ENCODE assay signal across 9 mouse cellular contexts in genomic region chr2:172996207-172996606, GRCm38 (mm10). TPM values are rescaled to one million over a fixed set of nuclear protein-coding genes. Genes with fewer than 3 reads are reported as not detected.
DNase-seq lines count a peak whose midpoint lies in the region; ATAC-seq and TF ChIP-seq lines count a peak whose summit lies in the region.
"Had no signal": no experiment of that assay in that cellular context is flagged by ENCODE, and none has a peak within 500 bp of the region (broad histone marks: within the 10 kb centered on the region; RNA-seq: fewer than 3 reads in every experiment).

No protein-coding gene starts in this region.

- no peak overlapping the region for H3K9ac ChIP-seq in intestine, embryonic 14.5 days (ENCODE audit: low read length)
- H3K9ac ChIP-seq in intestine, embryonic 15.5 days: no peak overlapping the region
- H3K9ac ChIP-seq in hindbrain, postnatal 0 days (replicated peaks; ENCODE audit: low read length): no peak overlapping the region
- H3K9ac ChIP-seq: neural tube, embryonic 12.5 days had no signal

- WGBS in intestine, embryonic 14.5 days: 21% methylated on average over 4 of the region's 4 CpGs
- WGBS in intestine, embryonic 15.5 days: 16% methylated on average over 4 of the region's 4 CpGs
- WGBS in hindbrain, postnatal 0 days: 12% methylated on average over 4 of the region's 4 CpGs
- 25% methylated on average over 4 of the region's 4 CpGs for WGBS in limb, embryonic 10.5 days

- no peak overlapping the region for H3K4me2 ChIP-seq in intestine, embryonic 14.5 days (ENCODE audit: low read length)
- H3K4me2 ChIP-seq in intestine, embryonic 15.5 days (replicated peaks): no peak overlapping the region
- no peak overlapping the region for H3K4me2 ChIP-seq in hindbrain, postnatal 0 days (ENCODE audit: low read depth, low read length)
- H3K4me2 ChIP-seq: neural tube, embryonic 12.5 days had no signal

- no peak for ATAC-seq in intestine, embryonic 14.5 days (replicated peaks; ENCODE audit: low FRiP score, low TSS enrichment, low read depth)
- no peak for ATAC-seq in intestine, embryonic 15.5 days
- ATAC-seq in hindbrain, postnatal 0 days: no peak

- H3K4me3 ChIP-seq in intestine, embryonic 14.5 days (ENCODE audit: low read depth, low read length): no peak overlapping the region
- no peak overlapping the region for H3K4me3 ChIP-seq in intestine, embryonic 15.5 days (replicated peaks)
- no peak overlapping the region for H3K4me3 ChIP-seq in hindbrain, postnatal 0 days (ENCODE audit: low read length)
- no peak overlapping the region for H3K4me3 ChIP-seq in limb, embryonic 10.5 days
- H3K4me3 ChIP-seq: neural tube, embryonic 12.5 days had no signal

- DNase-seq in intestine, embryonic 14.5 days (ENCODE audit: low spot score): peak; percentile 92
- DNase-seq in Muller cell, postnatal 12 days (ENCODE audit: inconsistent ontology term): peak; percentile 52
- DNase-seq in embryo, embryonic 10.5 days (ENCODE audit: low spot score): peak; percentile 86
- DNase-seq in hindbrain, postnatal 0 days (ENCODE audit: low spot score): peak; percentile 88
- DNase-seq in limb, embryonic 10.5 days (ENCODE audit: low spot score): peak; percentile 88
- peak; percentile 84 to 88 for DNase-seq in right cerebral cortex, adult 2 months (ENCODE audit: low spot score in 2 of 2)
- peak; percentile 50 to 59 for DNase-seq in urinary bladder, postnatal 36 days (ENCODE audit: low spot score in 2 of 2)

- no peaks in the 10 kb centered on the region for H3K27me3 ChIP-seq in intestine, embryonic 14.5 days (replicated peaks; ENCODE audit: control insufficient read depth, insufficient read depth, low read length)
- no peaks in the 10 kb centered on the region for H3K27me3 ChIP-seq in intestine, embryonic 15.5 days (replicated peaks)
- no peaks in the 10 kb centered on the region for H3K27me3 ChIP-seq in hindbrain, postnatal 0 days (ENCODE audit: insufficient read depth, low read length)
- no peaks in the 10 kb centered on the region; the same call in 1 of the 2 replicates for H3K27me3 ChIP-seq in limb, embryonic 10.5 days (ENCODE audit: low read depth, poor library complexity, severe bottlenecking)

- no peak overlapping the region for H3K27ac ChIP-seq in intestine, embryonic 14.5 days (ENCODE audit: low read depth)
- H3K27ac ChIP-seq in intestine, embryonic 15.5 days: no peak overlapping the region
- no peak overlapping the region for H3K27ac ChIP-seq in hindbrain, postnatal 0 days
- peak overlapping the region; percentile 28; the same call in 1 of the 2 replicates for H3K27ac ChIP-seq in limb, embryonic 10.5 days
- H3K27ac ChIP-seq: neural tube, embryonic 12.5 days had no signal

- no peaks in the 10 kb centered on the region for H3K9me3 ChIP-seq in intestine, embryonic 14.5 days (ENCODE audit: control insufficient read depth, low read length)
- no peaks in the 10 kb centered on the region for H3K9me3 ChIP-seq in intestine, embryonic 15.5 days
- H3K9me3 ChIP-seq in hindbrain, postnatal 0 days (ENCODE audit: low read length): no peaks in the 10 kb centered on the region
- no peaks in the 10 kb centered on the region for H3K9me3 ChIP-seq in limb, embryonic 10.5 days (replicated peaks)
- H3K9me3 ChIP-seq: neural tube, embryonic 12.5 days had no signal

- H3K36me3 ChIP-seq in intestine, embryonic 14.5 days (ENCODE audit: control insufficient read depth, insufficient read depth, low read length): no peaks in the 10 kb centered on the region
- no peaks in the 10 kb centered on the region for H3K36me3 ChIP-seq in intestine, embryonic 15.5 days
- H3K36me3 ChIP-seq in hindbrain, postnatal 0 days (ENCODE audit: insufficient read depth, low read length): no peaks in the 10 kb centered on the region
- 0 out of 2 replicates have a peak, but pooled peaks cover 1% of the 10 kb centered on the region for H3K36me3 ChIP-seq in limb, embryonic 10.5 days
- H3K36me3 ChIP-seq: neural tube, embryonic 12.5 days had no signal

- peak; percentile 92 for TF ChIP-seq CTCF in hindbrain, postnatal 0 days (IDR thresholded peaks at IDR 0.05; ENCODE audit: low read depth)

- H3K4me1 ChIP-seq in intestine, embryonic 14.5 days (replicated peaks; ENCODE audit: control insufficient read depth, insufficient read depth, low read length): peaks cover 6% of the 10 kb centered on the region
- H3K4me1 ChIP-seq in intestine, embryonic 15.5 days (replicated peaks): peaks cover 6% of the 10 kb centered on the region
- peaks cover 2% of the 10 kb centered on the region; the same call in 1 of the 2 replicates for H3K4me1 ChIP-seq in hindbrain, postnatal 0 days (ENCODE audit: insufficient read depth, low read length)
- peaks cover 15% of the 10 kb centered on the region for H3K4me1 ChIP-seq in limb, embryonic 10.5 days

RNA-seq across cellular contexts. Expression of gene Rae1, which starts 3.7 kb away (rescaled TPM):
- 143 and 150 TPM in 2 replicates for polyA plus RNA-seq in intestine, embryonic 14.5 days (2014; fragmentation: Nextera tagmentation; extraction: Ambion mirVana)
- polyA plus RNA-seq in intestine, embryonic 15.5 days (2015; fragmentation: Nextera tagmentation; extraction: Ambion mirVana): 123 and 131 TPM in 2 replicates
- total RNA-seq in hindbrain, postnatal 0 days (2014; rRNA removed): 85.3 and 96.0 TPM in 2 replicates
- 112 and 116 TPM in 2 replicates for polyA plus RNA-seq in hindbrain, postnatal 0 days (2015; fragmentation: Nextera tagmentation; extraction: Ambion mirVana)
- polyA plus RNA-seq in limb, embryonic 10.5 days (2016; fragmentation: Nextera tagmentation; extraction: Ambion mirVana): 179 and 196 TPM in 2 replicates

RNA-seq across cellular contexts. Expression of gene Spo11, which starts 18.7 kb away (rescaled TPM):
- 0.04 TPM in 1 of 2 replicates, not detected in the other for polyA plus RNA-seq in intestine, embryonic 14.5 days (2014; fragmentation: Nextera tagmentation; extraction: Ambion mirVana)
- 0.35 TPM in 1 of 2 replicates, not detected in the other for polyA plus RNA-seq in intestine, embryonic 15.5 days (2015; fragmentation: Nextera tagmentation; extraction: Ambion mirVana)
- 0.07 and 1.0 TPM in 2 replicates for total RNA-seq in hindbrain, postnatal 0 days (2014; rRNA removed)
- polyA plus RNA-seq in hindbrain, postnatal 0 days (2015; fragmentation: Nextera tagmentation; extraction: Ambion mirVana): 0.86 and 0.96 TPM in 2 replicates
- polyA plus RNA-seq in limb, embryonic 10.5 days (2016; fragmentation: Nextera tagmentation; extraction: Ambion mirVana): 0.36 and 0.79 TPM in 2 replicates

RNA-seq across cellular contexts. Expression of gene Rbm38, which starts 24.1 kb away (rescaled TPM):
- 49.4 and 53.0 TPM in 2 replicates for polyA plus RNA-seq in intestine, embryonic 14.5 days (2014; fragmentation: Nextera tagmentation; extraction: Ambion mirVana)
- polyA plus RNA-seq in intestine, embryonic 15.5 days (2015; fragmentation: Nextera tagmentation; extraction: Ambion mirVana): 46.6 and 49.2 TPM in 2 replicates
- total RNA-seq in hindbrain, postnatal 0 days (2014; rRNA removed): 12.6 and 17.0 TPM in 2 replicates
- polyA plus RNA-seq in hindbrain, postnatal 0 days (2015; fragmentation: Nextera tagmentation; extraction: Ambion mirVana): 9.7 and 10.3 TPM in 2 replicates
- 74.1 and 97.5 TPM in 2 replicates for polyA plus RNA-seq in limb, embryonic 10.5 days (2016; fragmentation: Nextera tagmentation; extraction: Ambion mirVana)

RNA-seq across cellular contexts. Expression of gene Bmp7, which starts 56.1 kb away (rescaled TPM):
- 18.0 and 20.8 TPM in 2 replicates for polyA plus RNA-seq in intestine, embryonic 14.5 days (2014; fragmentation: Nextera tagmentation; extraction: Ambion mirVana)
- 17.4 and 22.4 TPM in 2 replicates for polyA plus RNA-seq in intestine, embryonic 15.5 days (2015; fragmentation: Nextera tagmentation; extraction: Ambion mirVana)
- total RNA-seq in hindbrain, postnatal 0 days (2014; rRNA removed): 24.1 and 25.1 TPM in 2 replicates
- polyA plus RNA-seq in hindbrain, postnatal 0 days (2015; fragmentation: Nextera tagmentation; extraction: Ambion mirVana): 12.8 and 15.6 TPM in 2 replicates
- polyA plus RNA-seq in limb, embryonic 10.5 days (2016; fragmentation: Nextera tagmentation; extraction: Ambion mirVana): 31.3 and 39.5 TPM in 2 replicates
